Mouse (Mus musculus): ENCODE data around the gene Rinl. TPM values are rescaled to one million over a fixed set of nuclear protein-coding genes. Genes with fewer than 3 reads are reported as not detected.
A peak's percentile ranks its signal among the peaks of the same experiment; 100 is the strongest.

The Rinl gene
- polyA plus RNA-seq, 1 experiment from 2014 or later, result 2.4 TPM

DNA sequence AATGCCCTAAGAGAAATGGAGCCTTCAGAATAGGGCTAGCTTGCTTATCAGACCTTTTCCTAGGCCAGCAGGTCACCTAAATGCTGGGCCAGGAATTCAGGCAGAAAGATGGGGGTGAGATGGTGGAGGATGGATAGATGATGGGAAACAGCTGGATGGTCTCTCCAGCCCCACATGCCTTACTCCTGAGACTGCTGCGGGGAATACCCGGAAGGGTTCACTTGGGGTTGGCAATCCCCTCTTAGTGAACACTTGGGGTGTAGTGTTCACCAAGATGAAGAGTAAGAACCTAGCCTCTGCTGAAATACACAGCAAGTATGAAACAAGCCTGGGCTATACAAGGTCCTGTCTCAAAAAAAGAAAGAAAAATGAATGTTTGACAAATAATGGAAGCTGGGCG, 466 bp downstream of the Rinl start:
- H3K4me1 ChIP-seq (ENCODE audit: control insufficient read depth, insufficient read depth, low read length), result no peaks in the 10 kb centered on the region
- H3K27me3 ChIP-seq (ENCODE audit: control insufficient read depth, insufficient read depth, low read length), result no peaks in the 10 kb centered on the region
- DNase-seq (no peak), ATAC-seq (ENCODE audit: low FRiP score, low TSS enrichment) (no peak)
- H3K4me3 ChIP-seq (replicated peaks; ENCODE audit: low read depth, low read length), result no peak overlapping the region
- H3K27ac ChIP-seq (replicated peaks; ENCODE audit: low read depth, low read length), result no peak overlapping the region
- H3K9ac ChIP-seq (replicated peaks; ENCODE audit: low read length), result no peak overlapping the region
- no peak overlapping the region for H3K4me2 ChIP-seq (ENCODE audit: low read length)
- H3K36me3 ChIP-seq (ENCODE audit: control insufficient read depth, insufficient read depth, low read length), result peaks cover 25% of the 10 kb centered on the region; the same call in 1 of the 2 replicates
- 88% methylated on average over 3 of the region's 3 CpGs for WGBS
- H3K9me3 ChIP-seq (ENCODE audit: control insufficient read depth, low read length), result no peaks in the 10 kb centered on the region

DNA sequence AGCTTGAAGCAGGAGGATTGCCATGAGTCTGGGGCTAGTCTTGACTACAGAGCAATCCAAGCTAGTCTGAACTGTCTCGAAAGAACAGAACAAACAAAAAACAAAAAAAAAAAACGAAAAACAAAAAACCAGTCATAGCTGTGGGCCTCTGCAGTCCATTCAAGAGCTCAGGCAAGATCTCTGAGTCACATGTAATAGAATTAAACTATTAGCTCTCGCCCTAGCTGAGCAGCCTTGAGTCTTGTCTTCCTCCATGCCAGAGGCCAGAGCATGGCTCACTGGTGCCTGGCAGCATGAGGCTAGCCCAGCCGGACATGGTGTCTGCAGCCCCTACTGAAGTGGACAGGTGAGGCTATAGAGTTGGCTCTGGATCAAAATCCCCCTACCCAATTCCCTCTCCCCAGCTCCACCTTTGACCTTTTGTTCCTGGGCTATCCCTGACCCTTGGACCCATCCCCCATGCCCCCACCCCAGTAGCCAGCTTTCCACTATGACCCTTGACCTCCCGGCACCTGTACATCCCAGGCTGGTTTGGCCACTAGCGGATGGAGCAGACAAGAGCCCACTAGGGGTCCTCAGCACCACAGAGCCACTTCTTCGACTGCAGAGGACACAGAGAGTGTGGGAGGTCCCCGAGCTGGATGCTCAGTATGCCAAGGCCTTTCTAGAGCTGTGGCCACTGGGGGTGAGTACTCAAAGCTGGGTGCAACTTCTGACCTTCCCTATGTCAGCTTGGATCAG, 1.5 kb downstream of the Rinl start:
- Histone ChIP-seq H3K27ac (replicated peaks; ENCODE audit: low read depth, low read length) (no peak overlapping the region), H3K4me1 (ENCODE audit: control insufficient read depth, insufficient read depth, low read length) (no peaks in the 10 kb centered on the region), H3K4me2 (ENCODE audit: low read length) (no peak overlapping the region), H3K27me3 (ENCODE audit: control insufficient read depth, insufficient read depth, low read length) (no peaks in the 10 kb centered on the region), H3K9me3 (ENCODE audit: control insufficient read depth, low read length) (no peaks in the 10 kb centered on the region), H3K36me3 (ENCODE audit: control insufficient read depth, insufficient read depth, low read length) (peaks cover 18% of the 10 kb centered on the region; the same call in 1 of the 2 replicates), H3K4me3 (replicated peaks; ENCODE audit: low read depth, low read length) (no peak overlapping the region), H3K9ac (replicated peaks; ENCODE audit: low read length) (no peak overlapping the region)
- ATAC-seq (ENCODE audit: low FRiP score, low TSS enrichment) (no peak), DNase-seq (peak; percentile 38)
- 52% methylated on average over 8 of the region's 8 CpGs for WGBS

DNA sequence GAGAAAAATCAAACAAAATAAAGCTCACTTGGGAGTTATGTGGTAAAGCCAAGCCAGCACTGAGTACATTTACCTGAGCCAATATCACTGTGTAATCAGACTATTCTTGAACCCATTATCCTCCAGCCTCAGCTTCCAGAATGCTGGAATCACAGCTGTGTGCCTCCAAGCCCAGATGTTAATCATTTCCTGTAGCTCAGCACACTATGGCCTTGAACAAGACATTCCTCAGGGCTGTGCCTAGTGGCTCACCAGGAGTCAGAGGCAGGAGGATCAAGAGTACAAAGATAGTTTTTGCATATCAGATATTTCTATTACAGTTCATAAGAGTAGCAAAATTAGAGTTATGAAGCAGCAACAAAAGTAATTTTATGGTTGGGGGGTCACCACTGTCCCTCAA, 2.9 kb downstream of the Rinl start:
- no peak overlapping the region for H3K9ac ChIP-seq (replicated peaks; ENCODE audit: low read length)
- H3K27ac ChIP-seq (replicated peaks; ENCODE audit: low read depth, low read length), result no peak overlapping the region
- DNase-seq (no peak), ATAC-seq (ENCODE audit: low FRiP score, low TSS enrichment) (no peak)
- no peaks in the 10 kb centered on the region for H3K4me1 ChIP-seq (ENCODE audit: control insufficient read depth, insufficient read depth, low read length)
- H3K4me2 ChIP-seq (ENCODE audit: low read length), result no peak overlapping the region
- H3K36me3 ChIP-seq (ENCODE audit: control insufficient read depth, insufficient read depth, low read length), result peaks cover 8% of the 10 kb centered on the region; the same call in 1 of the 2 replicates
- no peaks in the 10 kb centered on the region for H3K27me3 ChIP-seq (ENCODE audit: control insufficient read depth, insufficient read depth, low read length)
- H3K4me3 ChIP-seq (replicated peaks; ENCODE audit: low read depth, low read length), result no peak overlapping the region
- H3K9me3 ChIP-seq (ENCODE audit: control insufficient read depth, low read length), result no peaks in the 10 kb centered on the region

DNA sequence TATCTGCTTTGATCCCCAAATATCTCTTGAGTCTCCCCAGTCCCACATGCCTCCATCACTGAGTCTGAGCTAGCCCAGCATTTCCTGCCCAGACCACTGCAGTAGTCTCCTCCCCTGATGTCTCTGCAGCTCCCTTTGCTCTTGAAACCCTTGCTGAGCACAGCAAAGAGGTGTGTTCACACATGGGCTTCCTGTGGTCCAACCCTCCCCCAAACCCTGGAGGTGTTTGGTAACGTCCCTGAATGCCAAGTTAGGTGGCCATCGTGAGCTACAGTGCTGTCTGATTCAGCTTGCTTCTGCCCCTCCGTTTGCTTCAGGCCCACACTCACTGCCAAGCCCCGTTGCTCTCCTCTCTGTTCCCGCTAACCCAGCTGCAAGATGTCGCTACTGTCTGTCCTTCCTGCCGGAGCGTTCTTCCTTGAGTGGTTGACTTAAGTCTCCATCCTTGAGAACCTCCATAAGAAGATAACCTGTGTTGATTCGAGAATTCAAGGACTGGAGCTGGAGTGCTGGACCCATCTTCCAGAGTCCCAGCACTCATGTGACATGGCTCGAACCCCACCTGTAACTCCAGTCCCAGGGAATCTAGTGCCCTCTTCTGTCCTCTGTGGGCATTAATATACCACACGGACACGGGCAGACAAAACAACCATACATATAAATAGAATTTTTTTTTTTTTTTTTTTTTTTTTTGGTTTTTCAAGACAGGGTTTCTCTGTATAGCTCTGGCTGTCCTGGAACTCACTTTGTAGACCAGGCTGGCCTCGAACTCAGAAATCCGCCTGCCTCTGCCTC, 3.8 kb downstream of the Rinl start:
- Histone ChIP-seq H3K9ac (replicated peaks; ENCODE audit: low read length) (no peak overlapping the region), H3K36me3 (ENCODE audit: control insufficient read depth, insufficient read depth, low read length) (peaks cover 5% of the 10 kb centered on the region; the same call in 1 of the 2 replicates), H3K27ac (replicated peaks; ENCODE audit: low read depth, low read length) (no peak overlapping the region), H3K4me2 (ENCODE audit: low read length) (no peak overlapping the region), H3K4me1 (ENCODE audit: control insufficient read depth, insufficient read depth, low read length) (no peaks in the 10 kb centered on the region), H3K27me3 (ENCODE audit: control insufficient read depth, insufficient read depth, low read length) (no peaks in the 10 kb centered on the region), H3K4me3 (replicated peaks; ENCODE audit: low read depth, low read length) (no peak overlapping the region), H3K9me3 (ENCODE audit: control insufficient read depth, low read length) (no peaks in the 10 kb centered on the region)
- DNase-seq, result no peak
- WGBS, result 88% methylated on average over 12 of the region's 14 CpGs
- ATAC-seq (ENCODE audit: low FRiP score, low TSS enrichment), result no peak

DNA sequence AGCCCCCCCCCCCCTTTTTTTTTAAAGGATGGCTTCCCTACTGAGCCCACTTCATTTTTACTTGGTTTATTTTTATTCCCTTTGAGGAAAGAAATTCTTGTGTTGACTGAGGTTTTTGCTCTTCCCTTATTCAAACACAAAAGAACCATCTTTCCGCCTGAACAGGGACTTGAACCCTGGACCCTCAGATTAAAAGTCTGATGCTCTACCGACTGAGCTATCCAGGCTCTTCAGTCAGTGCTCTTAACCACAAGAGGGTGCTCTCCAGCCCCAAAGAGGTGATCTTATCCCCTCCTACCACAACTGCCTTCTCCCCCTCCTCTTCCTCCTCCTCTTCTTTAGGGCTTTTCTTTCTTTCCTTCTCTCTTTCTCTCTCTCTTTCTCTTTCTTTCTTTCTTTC, 5.1 kb downstream of the Rinl start:
- DNase-seq (no peak), ATAC-seq (ENCODE audit: low FRiP score, low TSS enrichment) (no peak)
- Histone ChIP-seq H3K27ac (replicated peaks; ENCODE audit: low read depth, low read length) (no peak overlapping the region), H3K4me3 (replicated peaks; ENCODE audit: low read depth, low read length) (no peak overlapping the region), H3K9ac (replicated peaks; ENCODE audit: low read length) (no peak overlapping the region), H3K4me2 (ENCODE audit: low read length) (no peak overlapping the region), H3K4me1 (ENCODE audit: control insufficient read depth, insufficient read depth, low read length) (no peaks in the 10 kb centered on the region), H3K36me3 (ENCODE audit: control insufficient read depth, insufficient read depth, low read length) (no peaks in the 10 kb centered on the region), H3K27me3 (ENCODE audit: control insufficient read depth, insufficient read depth, low read length) (no peaks in the 10 kb centered on the region), H3K9me3 (ENCODE audit: control insufficient read depth, low read length) (no peaks in the 10 kb centered on the region)
- 29% methylated on average over 2 of the region's 2 CpGs for WGBS

- no peak overlapping the region for H3K4me2 ChIP-seq (ENCODE audit: low read length)
- H3K36me3 ChIP-seq (ENCODE audit: control insufficient read depth, insufficient read depth, low read length), result no peaks in the 10 kb centered on the region
- no peak for ATAC-seq (ENCODE audit: low FRiP score, low TSS enrichment)
- no peaks in the 10 kb centered on the region for H3K4me1 ChIP-seq (ENCODE audit: control insufficient read depth, insufficient read depth, low read length)
- no peaks in the 10 kb centered on the region for H3K27me3 ChIP-seq (ENCODE audit: control insufficient read depth, insufficient read depth, low read length)
- H3K4me3 ChIP-seq (replicated peaks; ENCODE audit: low read depth, low read length), result no peak overlapping the region
- no peaks in the 10 kb centered on the region for H3K9me3 ChIP-seq (ENCODE audit: control insufficient read depth, low read length)
- 85% methylated on average over 3 of the region's 3 CpGs for WGBS
- DNase-seq, result no peak
- no peak overlapping the region for H3K9ac ChIP-seq (replicated peaks; ENCODE audit: low read length)
- H3K27ac ChIP-seq (replicated peaks; ENCODE audit: low read depth, low read length), result no peak overlapping the region
Observed at GRCm38 (mm10) chr7:28794496-28794895, 5.7 kb downstream of the Rinl start.

DNA sequence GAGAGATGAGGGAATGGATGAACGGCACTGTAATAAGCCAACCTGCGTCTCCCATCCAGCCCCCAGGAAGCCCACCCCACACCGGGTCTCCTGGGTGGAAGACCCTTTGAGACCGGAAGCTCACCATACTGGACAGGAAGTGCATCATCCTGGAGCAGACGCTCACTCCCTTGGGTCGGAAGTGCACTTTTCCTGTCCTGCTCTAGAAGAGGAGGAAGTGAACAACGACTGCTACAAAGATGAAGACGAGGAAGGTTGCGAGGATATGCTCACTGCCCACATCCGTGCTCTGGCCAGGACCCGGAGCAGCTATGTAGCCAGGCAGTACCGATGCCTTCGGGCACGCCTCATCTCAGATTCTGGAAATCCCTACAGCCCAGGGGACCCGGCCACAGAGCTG, 7.1 kb downstream of the Rinl start:
- no peak for ATAC-seq (ENCODE audit: low FRiP score, low TSS enrichment)
- Histone ChIP-seq H3K27ac (replicated peaks; ENCODE audit: low read depth, low read length) (no peak overlapping the region), H3K27me3 (ENCODE audit: control insufficient read depth, insufficient read depth, low read length) (no peaks in the 10 kb centered on the region), H3K4me1 (ENCODE audit: control insufficient read depth, insufficient read depth, low read length) (no peaks in the 10 kb centered on the region), H3K4me3 (replicated peaks; ENCODE audit: low read depth, low read length) (no peak overlapping the region), H3K9ac (replicated peaks; ENCODE audit: low read length) (no peak overlapping the region), H3K36me3 (ENCODE audit: control insufficient read depth, insufficient read depth, low read length) (no peaks in the 10 kb centered on the region), H3K4me2 (ENCODE audit: low read length) (no peak overlapping the region), H3K9me3 (ENCODE audit: control insufficient read depth, low read length) (no peaks in the 10 kb centered on the region)
- 86% methylated on average over 15 of the region's 15 CpGs for WGBS
- DNase-seq, result no peak

GRCm38 (mm10) chr7:28796562-28796975, 7.8 kb downstream of the Rinl start:
- H3K4me3 ChIP-seq (replicated peaks; ENCODE audit: low read depth, low read length), result 0 out of 2 replicates have a peak overlapping the region, but pooled peaks have one; percentile 12
- peak overlapping the region; percentile 45 for H3K4me2 ChIP-seq (ENCODE audit: low read length)
- WGBS, result 14% methylated on average over 32 of the region's 32 CpGs

More at GRCm38 (mm10) chr7:28796562-28796975, 7.8 kb downstream of the Rinl start:
- Histone ChIP-seq H3K27me3 (ENCODE audit: control insufficient read depth, insufficient read depth, low read length) (no peaks in the 10 kb centered on the region), H3K9me3 (ENCODE audit: control insufficient read depth, low read length) (no peaks in the 10 kb centered on the region), H3K36me3 (ENCODE audit: control insufficient read depth, insufficient read depth, low read length) (no peaks in the 10 kb centered on the region), H3K4me1 (ENCODE audit: control insufficient read depth, insufficient read depth, low read length) (no peaks in the 10 kb centered on the region), H3K27ac (replicated peaks; ENCODE audit: low read depth, low read length) (no peak overlapping the region), H3K9ac (replicated peaks; ENCODE audit: low read length) (peak overlapping the region; percentile 14; the same call in 1 of the 2 replicates)
- peak; percentile 84 for DNase-seq
- ATAC-seq (ENCODE audit: low FRiP score, low TSS enrichment), result peak; percentile 64
